Mouse (Mus musculus) kidney, postnatal 14 days (tissue): ENCODE results near the gene Casp1.

Source experiments
- DNase-seq: peaks from one replicate; pipeline ENCODE4 v3.0.0; 2022; ENCODE audit warnings: mixed read lengths

The Casp1 gene

GRCm38 (mm10) chr9:5298329-5299131 is at the start of gene Casp1:
Gene Casp1 (plus strand): TSS chr9:5298517.
- DNase-seq = no peak

GRCm38 (mm10) chr9:5263951-5264475 is 34.3 kb upstream of the Casp1 start:
- no peak for DNase-seq

GRCm38 (mm10) chr9:5270274-5270673 is 28.0 kb upstream of the Casp1 start:
- no peak for DNase-seq

- no peak for DNase-seq
Measured at GRCm38 (mm10) chr9:5270884-5271283, 27.4 kb upstream of the Casp1 start.

- DNase-seq = no peak
Measured at GRCm38 (mm10) chr9:5271334-5271845, 26.9 kb upstream of the Casp1 start.

- no peak for DNase-seq
Measured at GRCm38 (mm10) chr9:5286071-5286470, 12.2 kb upstream of the Casp1 start.

GRCm38 (mm10) chr9:5286597-5286996 is 11.7 kb upstream of the Casp1 start:
- DNase-seq = no peak

- DNase-seq = no peak
Measured at GRCm38 (mm10) chr9:5296354-5297237, 1.7 kb upstream of the Casp1 start.

GRCm38 (mm10) chr9:5299132-5299381 is 740 bp downstream of the Casp1 start:
- no peak for DNase-seq

- DNase-seq = peak; percentile 25
Measured at GRCm38 (mm10) chr9:5308561-5308960, 10.2 kb downstream of the Casp1 start, which contains the start of gene Casp4. Gene Casp4 (plus strand): TSS chr9:5308828.

GRCm38 (mm10) chr9:5310112-5310511 is 11.8 kb downstream of the Casp1 start:
- no peak for DNase-seq

GRCm38 (mm10) chr9:5311435-5311834 is 13.1 kb downstream of the Casp1 start:
- DNase-seq = no peak

- no peak for DNase-seq
Measured at GRCm38 (mm10) chr9:5328204-5328603, 29.9 kb downstream of the Casp1 start.

- no peak for DNase-seq
Measured at GRCm38 (mm10) chr9:5332441-5332840, 34.1 kb downstream of the Casp1 start.

- no peak for DNase-seq
Measured at GRCm38 (mm10) chr9:5333422-5333821, 35.1 kb downstream of the Casp1 start.

GRCm38 (mm10) chr9:5343092-5343491 is 44.8 kb downstream of the Casp1 start:
- no peak for DNase-seq

GRCm38 (mm10) chr9:5344090-5344489 is 45.8 kb downstream of the Casp1 start:
- DNase-seq = no peak

- DNase-seq = peak; percentile 6
Measured at GRCm38 (mm10) chr9:5345291-5345898, 47.1 kb downstream of the Casp1 start, which contains the start of gene Casp12. Gene Casp12 (plus strand): TSS chr9:5345430.

GRCm38 (mm10) chr9:5347381-5347780 is 49.1 kb downstream of the Casp1 start:
- no peak for DNase-seq

- DNase-seq = no peak
Measured at GRCm38 (mm10) chr9:5353673-5354072, 55.4 kb downstream of the Casp1 start.

- DNase-seq = no peak
Measured at GRCm38 (mm10) chr9:5356801-5357200, 58.5 kb downstream of the Casp1 start.
